Mouse (Mus musculus) myocyte (in vitro differentiated cells): Measurements from ENCODE around the gene Insl6. TPM values are rescaled to one million over a fixed set of nuclear protein-coding genes. Genes with fewer than 3 reads are reported as not detected.

Source experiments
- H3K27me3 ChIP-seq: one replicate; pipeline ENCODE4 v1.6.1; 2011; ENCODE audit not compliant: control insufficient read depth, insufficient read depth, insufficient read length
- H3K36me3 ChIP-seq: one replicate; pipeline ENCODE4 v1.6.1; 2011; ENCODE audit not compliant: control insufficient read depth, insufficient read depth
- H3K4me2 ChIP-seq: one replicate; pipeline ENCODE4 v1.6.1; 2011; ENCODE audit warnings: low read depth, control low read depth
- H3K4me3 ChIP-seq: one replicate; pipeline ENCODE4 v1.5.1; 2011; ENCODE audit warnings: mild to moderate bottlenecking, control low read depth, moderate library complexity
- H3K79me2 ChIP-seq: one replicate; pipeline ENCODE4 v1.6.1; 2011; ENCODE audit not compliant: control insufficient read depth, insufficient read depth
- H3ac ChIP-seq: one replicate; pipeline ENCODE4 v1.6.1; 2011; ENCODE audit not compliant: control insufficient read depth, insufficient read length
- CEBPB ChIP-seq: IDR thresholded peaks from 2 replicates; pipeline ENCODE4 v1.6.1; 2011; ENCODE audit warnings: mild to moderate bottlenecking, moderate library complexity; ENCODE audit not compliant: poor library complexity, insufficient read depth, severe bottlenecking
- E2F4 ChIP-seq: IDR thresholded peaks from one replicate; pipeline ENCODE4 v1.6.1; 2011; ENCODE audit warnings: mild to moderate bottlenecking, control low read depth, moderate library complexity; ENCODE audit not compliant: insufficient read depth
- MAX ChIP-seq: IDR thresholded peaks from one replicate; pipeline ENCODE4 v1.6.1; 2011; ENCODE audit warnings: low read depth, mild to moderate bottlenecking, control low read depth
- MYOD1 ChIP-seq, 3 experiments: IDR thresholded peaks; one replicate each; pipeline ENCODE4 v1.6.1; 2011; ENCODE audit warnings: control low read depth in 2 of 3, low read depth in 2 of 3, mild to moderate bottlenecking in 2 of 3, moderate library complexity in 1 of 3; ENCODE audit not compliant: insufficient read length in 2 of 3, control insufficient read depth in 1 of 3
- MYOG ChIP-seq, 3 experiments: IDR thresholded peaks; one replicate each; pipeline ENCODE4 v1.6.1; 2011; ENCODE audit warnings: control low read depth in 2 of 3, low read depth in 2 of 3, mild to moderate bottlenecking in 2 of 3; ENCODE audit not compliant: insufficient read length in 2 of 3, control insufficient read depth in 1 of 3, insufficient read depth in 1 of 3
- POLR2A ChIP-seq: IDR thresholded peaks from one replicate; pipeline ENCODE4 v1.6.1; 2011; ENCODE audit warnings: low read depth, mild to moderate bottlenecking, control low read depth, moderate library complexity; ENCODE audit not compliant: insufficient read length
- POLR2AphosphoS2 ChIP-seq: IDR thresholded peaks from one replicate; pipeline ENCODE4 v1.6.1; 2011; ENCODE audit warnings: low read depth, control low read depth; ENCODE audit not compliant: insufficient read length
- REST ChIP-seq: IDR thresholded peaks from one replicate; pipeline ENCODE4 v1.6.1; 2011; ENCODE audit warnings: mild to moderate bottlenecking, control low read depth, moderate library complexity; ENCODE audit not compliant: insufficient read depth, insufficient read length
- SRF ChIP-seq: IDR thresholded peaks from one replicate; pipeline ENCODE4 v1.6.1; 2011; ENCODE audit warnings: low read depth; ENCODE audit not compliant: control insufficient read depth, insufficient read length
- TCF12 ChIP-seq: IDR thresholded peaks from one replicate; pipeline ENCODE4 v1.6.1; 2011; ENCODE audit warnings: mild to moderate bottlenecking, control low read depth; ENCODE audit not compliant: poor library complexity, insufficient read depth, severe bottlenecking
- TCF3 ChIP-seq: IDR thresholded peaks from one replicate; pipeline ENCODE4 v1.6.1; 2011; ENCODE audit warnings: low read depth, control low read depth; ENCODE audit not compliant: insufficient read length
- USF1 ChIP-seq: IDR thresholded peaks from one replicate; pipeline ENCODE4 v1.6.1; 2011; ENCODE audit warnings: low read depth, mild to moderate bottlenecking, control low read depth, moderate library complexity
- polyA plus RNA-seq: library from polyadenylated mRNA; unstranded; fragments of >200 nt; fragmentation: generic; extraction: Trizol; gene quantifications from one replicate; pipeline ENCODE4 v1.2.1, GENCODE M21; 2012; ENCODE audit warnings: missing spikeins

Gene Insl6
- polyA plus RNA-seq, 1 experiment = 1.9 TPM

DNA sequence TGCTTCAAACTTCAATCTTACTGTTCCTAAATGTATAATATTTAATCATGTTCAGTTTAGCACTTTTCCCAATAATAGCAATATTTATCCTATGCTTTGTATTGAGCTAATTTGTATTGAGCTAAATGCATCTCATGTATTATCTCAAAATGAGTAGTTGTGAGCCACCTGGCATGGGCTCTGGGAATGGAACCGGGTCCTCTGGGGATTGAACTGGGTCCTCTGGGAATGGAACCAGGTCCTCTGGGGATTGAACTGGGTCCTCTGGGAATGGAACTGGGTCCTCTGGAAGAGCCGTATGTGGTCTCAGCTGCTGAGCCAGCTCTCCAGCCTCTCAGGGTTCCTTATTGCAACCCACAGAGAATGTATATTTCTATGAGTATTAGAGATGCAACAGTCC lies 23.0 kb downstream of the Insl6 start:
- no peak overlapping the region for H3K4me3 ChIP-seq
- TF ChIP-seq MAX = no peak
- TF ChIP-seq MYOG (IDR thresholded peaks at IDR 0.05; ENCODE audit: control insufficient read depth in 1 of 3, insufficient read depth in 1 of 3, insufficient read length in 2 of 3, low read depth in 2 of 3) = no peak
- TF ChIP-seq REST = no peak
- TF ChIP-seq CEBPB = no peak
- TF ChIP-seq MYOD1 (IDR thresholded peaks at IDR 0.05; ENCODE audit: control insufficient read depth in 1 of 3, insufficient read length in 2 of 3, low read depth in 2 of 3) = no peak
- TF ChIP-seq USF1 = no peak
- no peak for TF ChIP-seq E2F4
- no peak overlapping the region for H3ac ChIP-seq
- H3K36me3 ChIP-seq = peaks cover 30% of the 10 kb centered on the region
- H3K27me3 ChIP-seq = no peaks in the 10 kb centered on the region
- no peak overlapping the region for H3K4me2 ChIP-seq
- H3K79me2 ChIP-seq = no peaks in the 10 kb centered on the region

DNA sequence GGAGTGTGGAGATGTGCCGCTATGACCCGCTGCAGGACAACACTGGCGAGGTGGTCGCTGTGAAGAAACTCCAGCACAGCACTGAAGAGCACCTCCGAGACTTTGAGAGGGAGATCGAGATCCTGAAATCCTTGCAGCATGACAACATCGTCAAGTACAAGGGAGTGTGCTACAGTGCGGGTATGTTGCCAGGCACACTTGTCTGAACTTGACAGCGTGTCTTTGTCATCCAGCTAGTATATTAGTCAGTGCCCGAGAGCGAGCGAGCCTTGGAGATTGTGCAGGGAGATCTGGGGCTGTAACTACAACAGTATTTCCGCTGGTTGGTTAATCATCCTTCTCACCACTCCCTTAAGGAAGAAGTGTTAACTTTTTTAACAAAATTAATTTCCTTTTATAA lies 24.2 kb downstream of the Insl6 start:
- Histone ChIP-seq H3K36me3 (peaks cover 30% of the 10 kb centered on the region), H3ac (no peak overlapping the region), H3K79me2 (no peaks in the 10 kb centered on the region), H3K27me3 (no peaks in the 10 kb centered on the region), H3K4me3 (no peak overlapping the region), H3K4me2 (no peak overlapping the region)
- no peak for TF ChIP-seq TCF12
- TF ChIP-seq TCF3 = no peak
- no peak for TF ChIP-seq MYOD1 (IDR thresholded peaks at IDR 0.05; ENCODE audit: control insufficient read depth in 1 of 3, insufficient read length in 2 of 3, low read depth in 2 of 3)
- no peak for TF ChIP-seq SRF
- TF ChIP-seq REST = no peak
- TF ChIP-seq MYOG (IDR thresholded peaks at IDR 0.05; ENCODE audit: control insufficient read depth in 1 of 3, insufficient read depth in 1 of 3, insufficient read length in 2 of 3, low read depth in 2 of 3) = no peak
- TF ChIP-seq CEBPB = no peak
- no peak for TF ChIP-seq POLR2A
- TF ChIP-seq USF1 = no peak
- no peak for TF ChIP-seq E2F4
- no peak for TF ChIP-seq MAX
- TF ChIP-seq POLR2AphosphoS2 = no peak

DNA sequence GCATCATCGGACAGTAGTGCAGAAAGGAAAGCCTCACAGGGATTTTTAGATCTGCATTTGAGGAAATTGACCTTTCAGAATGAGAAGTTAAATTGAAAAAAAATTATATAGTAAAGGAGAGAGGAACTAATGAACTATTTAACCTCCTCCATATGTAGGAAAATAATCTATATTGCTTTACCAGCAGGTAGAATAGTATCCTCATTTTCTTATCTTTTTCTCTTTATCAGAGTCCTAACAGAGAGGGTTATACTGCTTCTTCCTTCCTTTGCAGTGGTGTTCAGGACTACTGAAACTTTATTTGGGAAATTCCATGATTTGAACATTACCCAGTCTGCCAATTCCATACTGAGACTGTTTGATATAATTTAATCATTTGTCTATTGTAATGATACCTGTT lies 27.8 kb downstream of the Insl6 start:
- no peaks in the 10 kb centered on the region for H3K79me2 ChIP-seq
- no peaks in the 10 kb centered on the region for H3K27me3 ChIP-seq
- H3K36me3 ChIP-seq = peaks cover 28% of the 10 kb centered on the region
- TF ChIP-seq REST (no peak), MYOG (IDR thresholded peaks at IDR 0.05; ENCODE audit: control insufficient read depth in 1 of 3, insufficient read depth in 1 of 3, insufficient read length in 2 of 3, low read depth in 2 of 3) (no peak)
- H3K4me3 ChIP-seq = no peak overlapping the region
- H3K4me2 ChIP-seq = no peak overlapping the region
- H3ac ChIP-seq = no peak overlapping the region

DNA sequence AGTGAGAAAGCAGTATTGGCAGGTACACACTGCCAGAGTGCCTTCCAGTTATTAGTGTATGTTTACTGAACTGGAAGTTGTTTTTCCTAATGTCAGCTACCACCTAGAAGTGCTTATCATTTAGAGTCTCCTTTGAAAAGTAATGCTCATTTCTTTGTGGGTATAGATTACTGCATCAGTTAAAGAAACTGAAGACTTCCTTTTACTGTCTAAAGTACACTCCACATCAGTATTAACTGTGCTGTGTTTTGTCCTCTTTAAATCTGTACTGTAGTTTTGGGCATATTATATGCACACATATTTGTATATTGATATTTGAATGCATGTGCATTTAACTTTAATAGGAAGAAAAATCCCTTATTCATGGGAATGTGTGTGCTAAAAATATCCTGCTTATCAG lies 29.0 kb downstream of the Insl6 start:
- H3K79me2 ChIP-seq = no peaks in the 10 kb centered on the region
- no peak overlapping the region for H3K4me3 ChIP-seq
- H3K36me3 ChIP-seq = peaks cover 21% of the 10 kb centered on the region
- no peak overlapping the region for H3ac ChIP-seq
- TF ChIP-seq REST (no peak), TCF3 (no peak), POLR2AphosphoS2 (no peak), MYOD1 (IDR thresholded peaks at IDR 0.05; ENCODE audit: control insufficient read depth in 1 of 3, insufficient read length in 2 of 3, low read depth in 2 of 3) (no peak), USF1 (no peak), MAX (no peak), TCF12 (no peak), E2F4 (no peak), CEBPB (no peak), SRF (no peak), POLR2A (no peak), MYOG (IDR thresholded peaks at IDR 0.05; ENCODE audit: control insufficient read depth in 1 of 3, insufficient read depth in 1 of 3, insufficient read length in 2 of 3, low read depth in 2 of 3) (no peak)
- H3K4me2 ChIP-seq = no peak overlapping the region
- H3K27me3 ChIP-seq = no peaks in the 10 kb centered on the region

DNA sequence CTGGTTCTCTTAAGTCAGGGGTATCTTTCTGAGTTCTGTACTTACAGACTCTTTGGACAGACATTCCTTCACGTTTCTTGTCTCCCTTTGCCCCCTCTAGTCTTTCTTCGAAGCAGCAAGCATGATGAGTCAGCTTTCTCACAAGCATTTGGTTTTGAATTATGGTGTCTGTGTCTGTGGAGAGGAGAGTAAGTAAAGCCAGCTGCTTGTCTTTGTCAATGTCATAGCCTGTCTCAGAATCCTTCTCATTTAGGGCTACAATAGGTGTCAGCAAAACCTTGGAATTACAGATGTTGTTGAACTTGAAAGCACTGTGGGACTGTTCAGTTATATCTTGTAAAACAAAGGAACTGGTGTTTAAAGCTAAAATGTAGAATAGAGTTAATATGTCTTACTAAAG lies 30.4 kb downstream of the Insl6 start:
- Histone ChIP-seq H3ac (no peak overlapping the region), H3K4me2 (peak overlapping the region; percentile 37), H3K79me2 (no peaks in the 10 kb centered on the region), H3K27me3 (no peaks in the 10 kb centered on the region), H3K36me3 (peaks cover 9% of the 10 kb centered on the region), H3K4me3 (no peak overlapping the region)
- peak; percentile 30 to 84 (median 84) for TF ChIP-seq MYOD1 (IDR thresholded peaks at IDR 0.05; ENCODE audit: control insufficient read depth in 1 of 3, insufficient read length in 2 of 3, low read depth in 2 of 3)
- no peak for TF ChIP-seq E2F4

DNA sequence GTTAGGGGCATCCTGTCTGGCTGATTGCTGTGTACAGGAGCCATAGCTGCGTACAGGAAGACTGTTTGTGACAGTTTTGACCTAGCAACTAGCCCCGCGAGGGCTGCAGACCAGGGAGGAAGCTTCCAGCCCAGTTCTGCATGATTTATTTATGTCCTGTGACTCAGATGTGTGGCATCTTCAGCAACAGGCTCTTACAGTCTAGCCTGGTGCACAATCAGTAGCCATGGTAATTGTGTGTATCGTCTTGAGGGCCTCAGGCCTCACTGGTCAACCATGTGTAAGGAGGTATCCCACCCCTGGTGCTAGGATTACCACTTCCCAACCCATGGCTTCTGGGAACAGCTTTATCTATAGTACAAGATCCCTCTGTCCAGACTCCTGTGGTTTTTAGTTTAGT lies 32.6 kb downstream of the Insl6 start:
- TF ChIP-seq REST = no peak
- Histone ChIP-seq H3K79me2 (no peaks in the 10 kb centered on the region), H3K36me3 (peaks cover 5% of the 10 kb centered on the region), H3K27me3 (no peaks in the 10 kb centered on the region), H3K4me3 (no peak overlapping the region), H3ac (no peak overlapping the region), H3K4me2 (no peak overlapping the region)
